Mouse (Mus musculus): ENCODE data around the gene Dpp6.

Dpp6 gene

DNA sequence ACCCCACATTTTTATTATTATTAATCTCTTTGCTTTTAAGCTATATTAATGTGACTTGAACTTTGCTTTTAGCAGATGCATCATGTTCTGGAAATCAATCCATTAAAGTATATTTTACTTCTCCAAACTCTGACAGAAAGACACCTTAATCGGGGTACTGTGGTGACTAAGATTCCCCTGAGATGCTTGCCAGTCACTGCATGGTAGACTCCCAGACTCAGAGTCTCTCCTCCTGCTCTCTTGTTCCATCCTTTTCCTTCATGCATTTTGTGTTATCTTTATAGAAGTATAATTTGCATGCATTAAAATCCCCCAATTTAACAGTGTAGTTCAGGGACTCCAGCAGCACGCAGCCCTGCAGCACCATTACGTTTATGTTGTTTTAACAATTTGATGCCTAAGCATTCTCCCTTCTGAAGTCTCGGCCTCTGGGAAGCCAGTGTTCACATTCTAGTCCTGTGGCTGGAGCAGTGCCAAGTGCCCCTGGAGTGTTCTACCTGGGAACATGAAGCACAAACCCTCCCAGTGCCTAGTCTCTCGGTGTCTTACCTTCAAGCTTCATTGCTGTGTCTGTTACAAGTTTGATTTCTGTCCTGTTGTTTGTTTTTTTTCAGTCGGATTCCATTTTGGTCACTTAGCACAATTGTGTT, 153.1 kb downstream of the Dpp6 start:
- DNase-seq (ENCODE audit: low spot score), result no peak

DNA sequence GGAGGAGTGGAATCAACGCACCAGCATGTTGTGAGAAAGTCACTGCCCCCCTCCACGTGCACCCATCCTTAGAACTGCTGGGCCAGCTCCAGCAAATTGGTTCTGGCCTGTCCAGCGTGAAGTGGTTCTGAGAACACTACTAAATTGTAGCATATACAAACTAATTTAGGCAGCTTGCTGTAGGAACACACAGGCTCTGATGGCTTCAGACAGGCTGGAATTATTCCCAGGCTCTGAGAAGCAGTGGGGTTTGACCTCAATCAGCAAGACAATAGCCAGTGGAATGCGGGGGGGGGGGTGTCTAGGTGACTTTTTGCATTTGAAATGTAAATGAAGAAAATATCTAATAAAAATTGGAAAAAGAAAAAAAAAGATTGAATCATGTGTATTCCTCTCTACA, 156.2 kb downstream of the Dpp6 start:
- no peak for DNase-seq (ENCODE audit: low spot score)

DNA sequence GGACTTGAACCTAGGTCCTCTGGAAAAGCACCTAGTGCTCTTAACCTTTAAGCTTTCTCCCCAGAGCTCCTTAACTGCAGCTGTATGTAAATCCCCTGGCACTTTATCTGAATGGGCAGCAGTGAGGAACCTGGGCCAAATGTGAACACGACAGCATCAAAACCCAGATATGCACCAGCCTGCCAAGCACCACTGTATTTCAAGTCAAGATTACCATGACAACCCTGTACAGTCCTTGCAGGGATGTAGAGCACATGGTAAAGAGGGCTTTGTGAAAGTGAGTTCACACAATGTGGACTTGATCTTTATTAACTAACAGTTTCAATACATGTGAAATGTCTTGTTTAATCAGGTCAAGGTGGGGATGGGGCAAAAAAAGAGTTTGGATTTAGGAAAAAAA, 162.3 kb downstream of the Dpp6 start:
- DNase-seq (ENCODE audit: low spot score), result no peak

DNA sequence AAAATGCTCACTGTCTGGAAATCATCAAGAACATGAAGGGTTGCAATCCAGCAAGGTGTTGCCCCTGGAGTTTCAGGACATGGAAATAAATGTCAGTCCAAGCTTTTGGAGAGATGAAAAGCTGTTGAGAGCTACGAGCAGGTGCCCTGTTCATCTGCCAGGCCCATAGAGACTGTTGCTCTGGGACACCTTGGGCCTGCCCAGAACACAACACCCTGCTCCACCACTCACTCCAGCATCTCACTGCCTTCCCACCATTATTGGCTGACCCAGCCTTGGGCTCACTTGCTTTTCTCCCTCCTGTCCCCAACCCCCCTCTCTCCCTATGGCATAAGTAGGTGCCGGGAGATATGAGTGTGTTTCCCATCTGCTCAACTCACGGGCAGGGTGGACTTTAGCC, 162.8 kb downstream of the Dpp6 start:
- no peak for DNase-seq (ENCODE audit: low spot score)

DNA sequence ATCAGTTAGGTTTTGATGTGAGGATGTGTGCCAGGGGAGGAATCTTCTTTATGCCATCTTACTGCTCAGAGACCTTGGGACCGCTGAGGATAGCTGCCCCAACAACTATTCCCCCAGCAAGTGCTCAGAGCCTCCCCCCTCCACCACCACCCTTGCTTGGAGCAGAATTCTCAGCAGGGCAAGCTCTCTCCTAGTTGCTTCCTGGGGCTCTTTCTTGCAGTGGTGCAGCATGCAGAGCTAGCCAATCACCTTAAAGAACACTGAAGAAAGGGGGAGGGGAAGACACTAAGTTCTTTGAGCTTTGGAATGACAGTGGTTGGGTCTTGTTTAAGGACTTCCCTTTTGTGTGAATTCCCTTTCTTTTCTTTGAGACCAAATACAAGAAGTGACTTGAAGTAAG, 168.1 kb downstream of the Dpp6 start:
- no peak for DNase-seq (ENCODE audit: low spot score)

DNA sequence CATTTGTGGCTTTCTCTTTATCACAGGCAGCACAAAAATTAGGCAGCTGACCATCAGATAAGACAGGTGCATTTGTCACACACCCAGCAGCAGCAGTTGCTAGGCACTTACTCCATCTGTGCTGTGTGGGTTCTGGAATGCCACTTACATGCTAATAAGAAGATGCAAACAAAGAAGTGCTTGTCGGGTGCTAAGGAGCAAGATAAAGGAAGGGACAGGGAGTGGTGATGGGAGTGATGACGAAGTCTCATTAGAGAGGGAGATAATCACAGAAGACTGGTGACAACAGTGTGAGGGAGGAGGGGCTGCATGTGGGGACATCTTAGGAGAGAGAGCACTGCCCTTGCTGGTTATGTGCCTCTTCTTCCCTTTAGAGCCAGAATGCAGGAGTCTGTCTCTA, 174.6 kb downstream of the Dpp6 start:
- no peak for DNase-seq (ENCODE audit: low spot score)

DNA sequence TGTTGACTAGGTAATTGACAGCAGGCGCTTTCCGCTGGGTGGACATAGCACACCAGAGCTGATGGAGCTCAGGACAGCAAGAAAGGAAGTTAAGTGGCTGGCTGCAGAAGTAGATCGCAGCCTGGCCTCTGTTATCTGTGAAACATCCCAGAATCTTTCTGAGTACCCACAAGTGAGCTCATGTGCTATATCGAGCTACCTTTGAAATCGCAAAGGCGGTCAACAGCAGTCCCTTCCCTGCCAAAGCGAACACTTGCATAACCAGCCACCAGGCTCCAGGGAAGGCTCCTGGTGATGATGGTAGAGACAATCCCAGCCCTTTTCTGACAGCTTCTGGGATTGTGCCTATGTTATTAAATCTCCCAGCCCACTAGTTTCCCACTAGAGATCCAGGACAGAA, 186.5 kb downstream of the Dpp6 start:
- no peak for DNase-seq (ENCODE audit: low spot score)

DNA sequence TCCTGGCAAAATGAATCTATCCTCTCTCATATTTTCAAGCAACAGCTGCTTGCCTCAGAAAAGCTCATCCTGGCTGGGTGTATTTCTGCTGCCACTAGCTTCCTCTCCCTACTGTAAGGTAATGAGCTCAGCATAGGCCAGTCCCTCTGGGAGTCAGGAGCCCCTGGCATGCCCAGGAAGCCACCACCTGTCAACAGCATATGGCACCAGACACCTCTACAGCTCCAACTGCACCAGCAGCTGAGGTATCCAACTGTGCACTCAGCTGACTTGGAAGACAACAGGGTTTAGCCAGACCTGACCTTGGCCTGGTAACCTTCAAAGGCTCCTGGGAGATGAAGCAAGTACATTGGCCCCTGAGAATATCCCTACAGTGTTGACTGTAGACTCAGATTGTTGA, 192.2 kb downstream of the Dpp6 start:
- DNase-seq (ENCODE audit: low spot score), result no peak

DNA sequence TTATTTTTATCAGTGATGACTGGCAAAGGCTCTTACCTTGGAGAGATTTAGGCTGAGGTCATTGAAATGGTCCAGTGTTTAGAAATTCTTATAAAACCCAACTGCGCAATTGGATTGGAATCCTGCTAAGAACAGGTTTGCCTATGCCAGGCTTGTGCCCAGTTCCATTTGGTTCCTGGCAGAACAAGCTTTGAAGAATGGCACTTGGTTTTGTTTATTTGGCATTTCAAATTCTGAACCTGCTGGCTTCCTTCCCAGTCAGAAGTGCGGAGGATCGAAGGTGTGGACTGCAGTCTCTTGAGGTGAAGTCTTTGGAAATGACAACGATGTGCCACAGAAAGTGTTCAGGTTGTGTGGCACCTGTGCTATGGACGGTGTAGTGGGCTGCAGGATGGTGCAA, 193.6 kb downstream of the Dpp6 start:
- DNase-seq (ENCODE audit: low spot score), result no peak

DNA sequence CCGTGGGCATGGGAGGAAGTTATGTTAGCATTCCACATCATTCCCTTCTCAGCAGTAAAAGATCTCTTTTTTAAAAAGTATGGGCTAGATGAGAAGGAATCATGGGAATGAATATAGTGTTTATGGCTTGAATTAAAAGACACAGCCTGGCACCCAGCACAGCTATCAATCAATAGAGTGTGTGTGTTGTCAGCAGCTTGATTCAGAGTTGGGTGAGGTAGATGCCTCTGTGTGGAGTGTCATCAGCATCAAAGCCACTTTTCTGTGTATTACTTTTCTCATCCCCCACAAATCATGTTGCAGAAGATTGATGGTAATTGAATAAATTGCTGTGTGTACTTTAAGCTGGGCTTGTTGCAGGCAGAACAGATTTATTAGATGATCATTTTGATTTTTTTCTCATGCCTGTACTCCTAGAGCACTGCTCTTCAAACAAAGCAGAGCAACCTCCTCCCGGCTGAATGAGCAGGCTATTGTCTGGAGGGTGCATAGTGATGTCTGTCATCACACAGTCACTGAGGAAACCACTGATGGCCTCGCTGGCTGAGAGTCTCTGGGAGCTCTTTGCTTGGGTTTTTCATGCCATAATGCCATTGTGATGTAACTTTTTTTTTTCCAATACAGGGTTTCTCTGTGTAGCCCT, 201.4 kb downstream of the Dpp6 start:
- DNase-seq (ENCODE audit: low spot score), result no peak

DNA sequence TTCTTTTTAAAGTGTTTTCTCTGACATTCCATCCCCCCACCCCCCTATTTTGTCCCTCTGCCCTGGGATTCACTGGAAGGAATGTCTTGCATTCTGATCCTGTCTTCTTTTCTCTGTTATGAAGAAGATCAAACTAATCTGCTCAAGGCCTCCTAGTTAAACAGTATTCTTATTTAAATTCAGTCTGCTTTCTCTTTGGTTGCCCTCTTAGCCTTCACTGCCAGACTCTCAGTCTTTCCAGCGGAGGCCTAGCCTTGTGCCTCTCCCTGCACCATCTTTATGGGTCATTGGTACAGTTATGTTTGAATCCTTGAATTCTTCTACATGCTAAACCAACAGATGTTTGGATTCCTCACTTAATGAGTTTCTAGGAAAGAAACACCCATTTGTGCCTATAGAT, 211.6 kb downstream of the Dpp6 start:
- no peak for DNase-seq (ENCODE audit: low spot score)

DNA sequence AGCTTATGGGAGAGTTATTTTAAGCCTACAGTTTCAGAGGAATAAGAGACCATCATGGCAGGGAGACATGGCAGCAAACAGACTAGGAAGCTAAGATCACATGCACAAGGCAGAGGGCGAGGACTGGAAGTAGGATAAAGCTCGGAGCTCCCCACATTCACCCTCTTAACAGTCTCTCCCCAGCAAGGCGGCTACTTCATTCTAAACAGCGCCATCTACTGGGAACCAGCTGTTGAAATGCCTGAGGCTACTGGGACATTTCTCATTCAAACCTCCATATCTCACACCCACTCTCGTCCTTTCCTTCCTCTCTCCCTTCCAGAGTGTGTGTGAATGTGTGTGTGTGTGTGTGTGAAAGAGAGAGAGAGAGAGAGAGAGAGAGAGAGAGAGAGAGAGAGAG, 212.8 kb downstream of the Dpp6 start:
- no peak for DNase-seq (ENCODE audit: low spot score)

DNA sequence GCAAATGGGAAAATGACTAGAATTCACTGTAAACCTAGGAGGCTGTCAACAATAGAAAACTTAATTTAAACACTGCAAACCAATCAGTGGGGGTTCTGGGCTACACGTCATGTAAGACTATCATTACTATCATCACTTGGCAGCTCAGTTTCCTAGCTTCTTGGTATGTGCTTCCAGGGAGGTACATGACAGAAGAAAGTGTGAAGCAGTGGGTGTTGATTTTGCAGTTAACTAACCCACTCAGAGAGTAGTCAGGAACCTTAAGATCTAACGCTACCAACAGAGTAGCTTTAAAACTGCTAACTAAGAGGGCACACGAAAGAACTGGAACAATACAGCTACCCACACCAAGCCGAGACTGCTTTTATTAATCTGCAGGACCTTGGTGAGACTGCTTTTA, 217.9 kb downstream of the Dpp6 start:
- DNase-seq (ENCODE audit: low spot score), result no peak

DNA sequence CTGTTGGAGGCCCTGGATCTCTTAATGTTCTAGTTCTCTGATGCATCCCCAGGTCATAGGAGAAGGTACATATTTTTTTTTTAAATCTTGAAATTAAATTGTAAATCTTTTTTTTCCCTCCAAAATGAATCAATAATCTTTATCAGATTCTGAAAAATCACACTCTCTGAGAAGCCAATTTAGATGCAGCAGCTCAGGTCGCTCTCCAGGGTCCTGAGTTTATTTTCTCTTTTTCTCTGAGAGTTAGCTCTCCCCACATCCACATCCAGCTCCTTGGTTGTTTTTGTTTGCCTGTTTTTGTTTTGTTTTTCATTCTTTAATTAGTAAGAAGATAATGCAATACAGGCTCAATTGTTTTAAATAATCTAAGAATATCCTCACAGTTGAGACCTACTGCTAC, 218.3 kb downstream of the Dpp6 start:
- DNase-seq (ENCODE audit: low spot score), result no peak

DNA sequence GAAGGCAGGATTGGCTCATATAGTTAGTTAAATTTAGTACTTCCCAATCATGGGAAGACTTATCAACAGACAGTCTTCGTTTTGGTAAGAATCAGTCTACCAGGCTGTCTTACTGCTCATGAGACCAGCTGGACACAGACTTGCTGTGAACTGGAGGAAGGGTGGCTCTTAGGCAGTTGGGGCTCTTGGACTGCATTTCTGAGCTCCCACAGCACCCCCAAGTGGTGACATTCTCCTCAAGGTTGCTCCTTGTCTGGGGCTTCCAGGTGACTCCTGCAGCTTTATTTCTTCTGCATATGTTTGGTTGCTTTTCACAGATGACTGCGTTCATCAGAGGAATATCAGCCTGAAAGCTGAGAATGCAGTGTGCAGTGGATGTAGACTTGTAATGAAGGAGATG, 218.9 kb downstream of the Dpp6 start:
- no peak for DNase-seq (ENCODE audit: low spot score)

DNA sequence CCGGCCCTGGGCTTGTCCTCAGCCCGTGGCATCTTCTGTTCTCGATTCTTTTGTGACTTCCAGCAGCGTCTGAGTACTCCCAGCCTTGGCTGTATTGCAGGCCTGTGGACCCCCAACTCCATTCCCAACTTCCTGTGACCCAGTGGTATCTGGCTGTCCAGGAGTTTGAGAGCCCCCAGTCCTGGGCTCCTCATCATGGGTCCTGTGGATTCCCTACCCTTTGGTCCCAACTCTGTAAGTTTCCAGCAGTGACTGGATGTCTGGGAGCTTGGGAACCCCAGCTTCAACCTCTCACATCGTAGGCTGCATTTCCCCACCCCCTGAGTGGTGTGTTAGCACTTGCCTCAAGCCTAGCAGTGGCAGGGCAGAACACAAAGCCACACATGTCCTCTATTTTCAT, 220.8 kb downstream of the Dpp6 start:
- no peak for DNase-seq (ENCODE audit: low spot score)

DNA sequence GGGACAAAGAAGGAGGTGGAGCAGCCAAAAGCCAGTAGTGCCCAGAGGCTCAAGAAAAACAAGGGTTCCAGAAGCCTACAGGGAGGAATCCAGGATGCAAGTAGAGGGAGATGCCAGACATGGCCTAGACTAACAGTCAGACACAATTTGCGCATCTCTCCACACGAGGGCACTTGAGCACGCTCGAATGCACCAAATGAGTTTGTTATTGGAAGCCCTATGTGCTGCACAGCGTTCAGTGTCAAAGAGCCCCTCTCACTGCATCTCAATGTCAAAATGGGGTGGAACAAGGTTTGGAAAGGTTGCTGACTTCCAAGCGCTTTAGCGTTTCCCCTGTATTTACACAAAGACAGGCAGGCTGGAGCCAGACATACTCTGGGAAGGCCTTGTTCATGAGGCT, 231.2 kb downstream of the Dpp6 start:
- no peak for DNase-seq (ENCODE audit: low spot score)

DNA sequence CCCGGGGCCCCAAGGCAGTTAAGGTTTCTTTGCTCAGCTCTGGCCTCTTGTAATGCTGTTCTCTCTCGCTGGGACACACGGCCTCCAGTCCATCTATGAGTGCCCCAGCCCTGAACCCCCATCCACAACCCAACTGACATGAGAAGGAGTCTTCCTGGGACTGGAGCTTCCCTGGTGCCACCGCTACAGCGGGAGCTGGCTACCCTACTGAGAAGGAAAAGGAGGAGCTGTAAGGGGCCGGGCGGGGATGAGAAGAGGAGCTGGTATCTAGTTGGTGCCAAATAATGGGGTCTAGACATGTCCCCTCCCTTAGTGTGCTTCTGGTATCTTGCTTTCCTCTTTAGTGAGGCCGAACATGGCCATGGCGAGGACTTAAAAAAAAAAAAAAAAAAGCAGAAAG, 231.9 kb downstream of the Dpp6 start:
- DNase-seq (ENCODE audit: low spot score), result no peak

DNA sequence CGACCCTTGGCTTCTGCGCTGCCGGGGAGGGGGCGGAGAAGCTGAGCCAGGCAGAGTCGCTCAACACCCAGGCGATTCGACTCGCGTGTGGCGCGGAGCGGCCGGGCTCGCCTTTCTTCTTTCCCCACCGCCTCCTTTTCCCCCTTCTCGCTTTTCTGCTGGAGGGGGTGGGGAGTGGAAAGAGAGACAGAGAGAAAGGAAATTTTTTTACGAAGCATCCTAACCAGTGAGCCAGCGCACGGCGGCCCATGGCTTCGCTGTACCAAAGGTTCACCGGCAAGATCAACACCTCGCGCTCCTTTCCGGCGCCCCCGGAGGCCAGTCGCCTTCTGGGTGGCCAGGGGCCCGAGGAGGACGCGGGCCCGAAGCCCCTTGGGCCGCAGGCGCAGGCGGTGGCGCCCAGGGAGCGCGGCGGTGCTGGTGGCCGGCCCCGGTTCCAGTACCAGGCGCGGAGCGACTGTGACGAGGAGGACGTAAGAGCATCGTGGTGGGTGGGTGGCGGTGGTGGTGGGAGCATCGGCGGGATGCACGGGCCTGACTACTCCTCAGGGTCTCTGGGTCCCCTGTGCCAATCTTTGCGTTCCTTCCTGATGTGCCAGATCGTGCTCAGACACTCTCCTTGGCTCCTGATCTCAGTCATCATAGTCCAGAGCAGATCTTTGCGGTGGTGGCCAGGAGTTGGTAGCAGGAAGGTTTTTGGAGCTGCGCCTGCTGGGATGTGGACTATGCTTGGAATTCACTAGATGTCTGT, 232.5 kb downstream of the Dpp6 start:
- DNase-seq (ENCODE audit: low spot score), result no peak

DNA sequence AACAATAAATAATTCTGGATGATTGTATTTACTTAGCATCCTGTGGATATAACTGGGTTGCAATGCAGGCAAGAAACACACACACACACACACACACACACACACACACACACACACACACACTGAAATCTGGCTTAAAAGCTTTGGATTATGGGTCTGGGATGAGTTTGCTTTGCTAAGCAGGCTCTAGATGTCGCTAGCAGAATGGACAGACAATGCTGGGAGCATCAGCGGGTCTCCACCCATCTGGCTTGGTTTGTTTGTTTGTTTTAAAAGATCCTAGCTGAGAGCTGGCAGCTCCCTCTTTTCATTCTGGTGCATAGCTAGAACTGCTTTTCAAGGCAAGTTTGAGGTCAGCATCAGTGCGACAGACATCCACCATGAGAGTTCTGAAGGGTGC, 234.2 kb downstream of the Dpp6 start:
- no peak for DNase-seq (ENCODE audit: low spot score)

DNA sequence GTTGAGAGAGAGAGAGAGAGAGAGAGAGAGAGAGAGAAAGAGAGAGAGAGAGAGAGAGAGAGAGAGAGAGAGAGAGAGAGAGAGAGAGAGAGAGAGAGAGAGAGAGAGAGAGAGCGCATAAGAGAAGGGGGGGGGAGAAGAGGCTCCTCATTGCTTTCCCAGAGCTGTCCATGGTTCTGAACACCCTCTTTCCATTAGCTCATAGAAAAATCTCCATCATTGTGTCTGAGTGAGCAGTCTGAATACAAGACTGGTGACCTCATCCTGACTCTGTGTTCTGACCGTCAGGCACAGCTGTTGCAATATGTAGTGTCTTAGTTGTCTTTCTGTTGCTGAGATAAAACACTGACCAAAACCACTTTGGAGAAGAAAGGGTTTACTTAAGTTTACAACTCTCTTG, 235.4 kb downstream of the Dpp6 start:
- DNase-seq (ENCODE audit: low spot score), result no peak

DNA sequence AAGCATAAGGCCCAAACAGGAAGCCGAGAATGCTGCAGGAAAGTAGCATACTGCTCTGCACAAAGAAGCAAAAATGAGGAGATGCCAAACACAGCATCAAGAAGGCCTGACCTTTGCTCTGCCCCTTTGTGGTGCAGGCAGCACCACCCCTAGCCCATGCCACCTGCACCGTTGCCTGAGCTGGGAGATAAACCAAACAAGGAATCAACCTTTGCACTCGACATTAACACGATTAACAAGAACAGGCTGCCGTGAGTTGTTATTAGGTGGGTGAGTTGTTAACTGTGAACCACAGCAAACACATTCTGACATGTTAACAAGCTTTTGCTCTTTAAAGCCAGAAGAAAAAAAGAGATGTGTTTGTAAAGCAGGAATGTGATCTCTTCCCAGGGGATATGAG, 239.4 kb downstream of the Dpp6 start:
- no peak for DNase-seq (ENCODE audit: low spot score)

DNA sequence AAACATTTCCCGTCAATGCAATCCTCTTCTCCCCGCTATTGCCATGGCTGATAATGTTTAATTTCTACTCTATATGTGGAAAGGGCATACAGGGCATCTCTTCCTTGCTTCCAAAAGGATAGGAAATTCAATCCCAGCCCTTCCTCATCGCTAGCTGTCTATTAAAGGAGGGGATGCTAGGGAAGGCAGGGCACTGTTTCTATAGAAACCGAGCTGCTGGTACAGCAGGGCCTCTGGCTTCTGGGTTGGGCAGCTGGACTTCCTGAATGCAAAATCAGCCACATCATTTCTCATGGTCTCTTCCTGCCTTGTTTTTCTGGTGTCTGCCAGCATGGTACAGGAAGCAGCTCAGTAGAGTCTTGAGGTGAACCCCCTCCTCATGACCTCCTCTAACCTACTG, 243.1 kb downstream of the Dpp6 start:
- no peak for DNase-seq (ENCODE audit: low spot score)

DNA sequence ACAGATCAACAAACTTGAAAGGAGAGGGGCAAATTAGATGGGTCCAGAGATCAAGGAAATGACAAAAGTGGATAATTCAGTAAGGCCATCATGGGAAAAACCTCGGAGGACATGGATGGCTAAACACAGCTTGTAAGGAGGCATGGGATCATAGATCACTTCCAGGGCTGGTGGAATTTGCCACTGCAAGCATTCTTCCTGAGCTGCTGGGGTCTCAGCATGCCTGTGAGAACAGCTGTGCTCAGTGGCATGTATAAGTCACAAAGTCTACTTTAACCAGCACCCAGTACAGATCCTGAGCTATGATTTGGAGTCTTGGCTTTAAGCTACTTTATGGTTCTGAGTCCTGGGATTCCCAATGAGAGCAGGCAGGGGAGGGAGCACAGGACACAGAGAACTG, 246.9 kb downstream of the Dpp6 start:
- DNase-seq (ENCODE audit: low spot score), result no peak

All from layer of hippocampus, adult 9-10 months (tissue).